Mouse (Mus musculus) C2C12 (cell line): ENCODE measurements at regions not wholly inside any gene's neighbourhood (a gene's known extent, or its start where the extent isn't known, plus 50 kb on each side); places are given as distances from the start of the nearest gene placed in this dataset.

Experiments
- H3K27me3 ChIP-seq: one replicate; pipeline ENCODE4 v1.6.1; 2011; ENCODE audit not compliant: control insufficient read depth, insufficient read depth, insufficient read length
- H3K36me3 ChIP-seq: one replicate; pipeline ENCODE4 v1.6.1; 2011; ENCODE audit not compliant: control insufficient read depth, insufficient read depth
- H3K4me3 ChIP-seq: one replicate; pipeline ENCODE4 v1.5.1; 2011; ENCODE audit warnings: mild to moderate bottlenecking, control low read depth; ENCODE audit not compliant: poor library complexity, insufficient read depth, severe bottlenecking
- H3K79me2 ChIP-seq: one replicate; pipeline ENCODE4 v1.6.1; 2011; ENCODE audit not compliant: control insufficient read depth, insufficient read depth
- H3K79me3 ChIP-seq: one replicate; pipeline ENCODE4 v1.6.1; 2011; ENCODE audit warnings: low read depth, control low read depth
- H3ac ChIP-seq: one replicate; pipeline ENCODE3; 2011; ENCODE audit warnings: low read depth; ENCODE audit not compliant: control insufficient read depth, insufficient read length
- CEBPB ChIP-seq: IDR thresholded peaks from one replicate; pipeline ENCODE4 v1.6.1; 2011; ENCODE audit warnings: low read depth, mild to moderate bottlenecking, control low read depth, moderate library complexity
- CTCF ChIP-seq: IDR thresholded peaks from one replicate; pipeline ENCODE4 v1.5.1; 2011; ENCODE audit not compliant: control insufficient read depth, insufficient read depth, insufficient read length
- FOSL1 ChIP-seq: IDR thresholded peaks from one replicate; pipeline ENCODE4 v1.8.0; 2011; ENCODE audit warnings: mild to moderate bottlenecking, low read length; ENCODE audit not compliant: poor library complexity, insufficient read depth, severe bottlenecking
- MAX ChIP-seq: IDR thresholded peaks from one replicate; pipeline ENCODE4 v1.6.1; 2011; ENCODE audit warnings: mild to moderate bottlenecking, control low read depth
- MYOD1 ChIP-seq: IDR thresholded peaks from one replicate; pipeline ENCODE4 v1.6.1; 2011; ENCODE audit warnings: low read depth; ENCODE audit not compliant: control insufficient read depth, insufficient read length
- MYOG ChIP-seq: IDR thresholded peaks from one replicate; pipeline ENCODE4 v1.6.1; 2011; ENCODE audit not compliant: control insufficient read depth, insufficient read length; ENCODE audit errors: extremely low read depth
- USF1 ChIP-seq: IDR thresholded peaks from one replicate; pipeline ENCODE4 v1.6.1; 2011; ENCODE audit warnings: low read depth, mild to moderate bottlenecking, control low read depth, moderate library complexity

GRCm38 (mm10) chr8:88451658-88452500, 69.3 kb upstream of the Nkd1 start:
- Histone ChIP-seq H3ac (no peak overlapping the region), H3K36me3 (no peaks in the 10 kb centered on the region), H3K79me2 (no peaks in the 10 kb centered on the region), H3K27me3 (peaks cover 60% of the 10 kb centered on the region), H3K79me3 (no peaks in the 10 kb centered on the region), H3K4me3 (no peak overlapping the region)
- TF ChIP-seq FOSL1 (no peak), MAX (no peak), CEBPB (no peak), MYOD1 (no peak), MYOG (no peak), USF1 (no peak), CTCF (no peak)

GRCm38 (mm10) chr8:88452501-88452847, 68.7 kb upstream of the Nkd1 start:
- no peak overlapping the region for H3ac ChIP-seq
- no peak for TF ChIP-seq MYOG
- no peak for TF ChIP-seq MYOD1
- no peak overlapping the region for H3K4me3 ChIP-seq
- H3K27me3 ChIP-seq = peaks cover 54% of the 10 kb centered on the region
- H3K36me3 ChIP-seq = no peaks in the 10 kb centered on the region
- no peaks in the 10 kb centered on the region for H3K79me2 ChIP-seq
- H3K79me3 ChIP-seq = no peaks in the 10 kb centered on the region

DNA sequence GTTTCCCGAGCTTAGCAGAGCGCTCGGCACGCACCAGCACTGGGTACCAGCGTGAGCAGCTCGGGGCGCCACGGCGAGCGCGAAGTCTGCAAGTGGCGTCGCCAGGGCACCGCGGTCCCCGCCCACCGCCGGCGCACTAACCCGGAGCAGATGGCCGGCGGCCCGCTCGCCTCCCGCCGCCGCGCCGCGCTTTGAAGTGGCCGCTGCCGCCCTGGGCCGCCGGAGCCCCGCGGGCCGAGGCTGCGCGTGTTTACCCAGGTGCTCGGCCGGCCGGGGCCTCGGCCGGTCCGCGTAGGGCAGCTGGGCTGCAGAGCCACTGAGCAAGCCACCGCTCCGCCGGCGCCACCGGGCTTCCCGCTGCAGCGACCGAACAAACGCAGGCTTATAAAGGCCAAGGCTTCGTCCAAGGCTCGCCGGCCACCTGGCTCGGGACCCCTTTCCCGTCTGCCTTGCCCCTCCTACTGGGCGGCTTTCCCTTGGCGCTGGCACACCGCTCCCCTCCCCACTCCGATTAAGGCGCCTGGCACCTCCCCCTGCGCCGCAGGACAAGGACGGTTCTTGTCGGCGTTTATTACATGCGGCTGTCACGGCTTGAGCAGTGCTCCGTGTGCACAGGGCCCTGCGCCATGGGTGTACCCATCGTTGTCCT, 67.0 kb upstream of the Nkd1 start:
- TF ChIP-seq FOSL1 (no peak), CEBPB (no peak), MAX (no peak), CTCF (no peak), MYOG (no peak), USF1 (no peak), MYOD1 (no peak)
- H3K4me3 ChIP-seq = no peak overlapping the region
- H3ac ChIP-seq = no peak overlapping the region
- peaks cover 41% of the 10 kb centered on the region for H3K27me3 ChIP-seq
- H3K36me3 ChIP-seq = no peaks in the 10 kb centered on the region
- no peaks in the 10 kb centered on the region for H3K79me3 ChIP-seq
- no peaks in the 10 kb centered on the region for H3K79me2 ChIP-seq

- Histone ChIP-seq H3ac (no peak overlapping the region), H3K4me3 (no peak overlapping the region), H3K79me3 (no peaks in the 10 kb centered on the region), H3K36me3 (no peaks in the 10 kb centered on the region), H3K79me2 (no peaks in the 10 kb centered on the region), H3K27me3 (peaks cover 33% of the 10 kb centered on the region)
- TF ChIP-seq USF1 (no peak), CTCF (no peak), MAX (no peak), MYOG (no peak), MYOD1 (no peak), CEBPB (no peak), FOSL1 (no peak)
These were observed 66.2 kb upstream of the Nkd1 start for GRCm38 (mm10) chr8:88454906-88455305.

GRCm38 (mm10) chr8:88455434-88456020, 65.6 kb upstream of the Nkd1 start:
- peaks cover 30% of the 10 kb centered on the region for H3K27me3 ChIP-seq
- H3K79me2 ChIP-seq = no peaks in the 10 kb centered on the region
- H3K79me3 ChIP-seq = no peaks in the 10 kb centered on the region
- no peak overlapping the region for H3ac ChIP-seq
- no peaks in the 10 kb centered on the region for H3K36me3 ChIP-seq
- no peak overlapping the region for H3K4me3 ChIP-seq
- TF ChIP-seq CTCF (no peak), USF1 (no peak), MYOG (no peak), MYOD1 (no peak), CEBPB (no peak), FOSL1 (no peak), MAX (no peak)
